Mouse (Mus musculus): ENCODE measurements around the gene Zglp1. TPM values are rescaled to one million over a fixed set of nuclear protein-coding genes. Genes with fewer than 3 reads are reported as not detected.

The Zglp1 gene
- polyA plus RNA-seq, 1 experiment: not detected

DNA sequence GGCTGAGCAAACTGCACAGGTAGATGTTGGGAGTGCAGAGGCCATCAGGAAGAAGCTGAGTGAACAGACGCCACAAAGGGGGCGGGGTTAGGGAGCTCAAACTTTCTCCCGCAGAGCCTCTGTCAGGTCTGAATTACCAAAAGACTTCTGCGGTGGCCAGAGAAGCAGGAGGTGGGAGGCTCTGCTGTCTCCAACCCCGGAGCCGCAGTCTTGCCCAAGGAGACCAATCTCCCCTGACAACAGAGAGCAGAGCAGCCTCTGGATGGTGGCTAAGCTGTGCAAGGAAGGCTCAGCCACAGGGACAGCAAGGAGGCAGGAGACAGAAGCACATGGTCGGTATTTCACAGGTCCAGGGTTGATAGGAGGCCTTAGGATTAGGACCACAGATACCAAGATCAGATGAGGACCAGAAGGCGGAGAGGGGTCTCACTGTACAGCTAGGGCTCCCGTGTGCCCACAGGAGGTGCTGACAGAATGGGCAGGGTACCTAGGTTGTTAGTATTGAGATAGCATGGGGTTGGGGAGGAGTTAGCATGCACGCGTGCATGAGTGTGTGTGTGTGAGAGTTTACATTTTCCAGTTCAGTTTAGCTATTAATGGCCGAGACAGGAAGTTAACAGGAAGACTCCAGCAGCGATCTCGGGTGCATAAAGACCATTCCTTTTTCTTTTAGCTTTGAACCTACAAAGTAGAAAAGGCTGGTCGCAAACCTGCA, 33.7 kb upstream of the Zglp1 start:
- WGBS: 7% methylated on average over 15 of the region's 15 CpGs
- TF ChIP-seq POLR2A (IDR thresholded peaks at IDR 0.05; ENCODE audit: borderline replicate concordance, control insufficient read depth, low read depth, low read length) (no peak), CTCF (IDR thresholded peaks at IDR 0.05; ENCODE audit: control insufficient read depth, insufficient read depth, low read length) (no peak)
- H3K4me1 ChIP-seq (ENCODE audit: control insufficient read depth, insufficient read depth, low read length): peaks cover 2% of the 10 kb centered on the region; the same call in 1 of the 2 replicates
- H3K27ac ChIP-seq (ENCODE audit: control insufficient read depth, insufficient read depth, low read depth, low read length, poor library complexity): no peak overlapping the region
- no peak overlapping the region for H3K4me3 ChIP-seq (replicated peaks; ENCODE audit: control insufficient read depth, low read depth, low read length)

DNA sequence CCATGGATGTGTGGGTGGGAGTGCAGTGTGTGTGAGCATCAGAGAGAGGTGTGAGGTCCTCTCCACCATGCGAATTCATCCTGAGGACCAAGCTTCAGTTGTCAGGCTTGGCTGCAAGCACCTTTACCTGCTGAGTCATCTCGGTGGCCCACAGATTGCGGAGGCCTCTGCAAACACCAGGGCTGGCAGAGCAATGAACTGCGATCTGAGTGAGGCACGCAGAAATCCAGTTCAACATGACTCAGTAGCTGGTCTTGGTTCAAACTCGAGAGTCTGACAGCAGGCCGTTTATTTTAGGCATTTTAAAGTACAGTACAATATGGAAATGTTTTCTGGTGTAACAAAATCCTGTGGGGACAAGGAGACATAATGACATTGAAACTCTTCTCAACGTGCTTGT, 30.9 kb upstream of the Zglp1 start:
- Histone ChIP-seq H3K4me3 (replicated peaks; ENCODE audit: control insufficient read depth, low read depth, low read length) (no peak overlapping the region), H3K4me1 (ENCODE audit: control insufficient read depth, insufficient read depth, low read length) (no peaks in the 10 kb centered on the region; the same call in 1 of the 2 replicates), H3K27ac (ENCODE audit: control insufficient read depth, insufficient read depth, low read depth, low read length, poor library complexity) (no peak overlapping the region)
- WGBS: 59% methylated on average over 8 of the region's 8 CpGs
- TF ChIP-seq POLR2A (IDR thresholded peaks at IDR 0.05; ENCODE audit: borderline replicate concordance, control insufficient read depth, low read depth, low read length): no peak
- no peak for TF ChIP-seq CTCF (IDR thresholded peaks at IDR 0.05; ENCODE audit: control insufficient read depth, insufficient read depth, low read length)

DNA sequence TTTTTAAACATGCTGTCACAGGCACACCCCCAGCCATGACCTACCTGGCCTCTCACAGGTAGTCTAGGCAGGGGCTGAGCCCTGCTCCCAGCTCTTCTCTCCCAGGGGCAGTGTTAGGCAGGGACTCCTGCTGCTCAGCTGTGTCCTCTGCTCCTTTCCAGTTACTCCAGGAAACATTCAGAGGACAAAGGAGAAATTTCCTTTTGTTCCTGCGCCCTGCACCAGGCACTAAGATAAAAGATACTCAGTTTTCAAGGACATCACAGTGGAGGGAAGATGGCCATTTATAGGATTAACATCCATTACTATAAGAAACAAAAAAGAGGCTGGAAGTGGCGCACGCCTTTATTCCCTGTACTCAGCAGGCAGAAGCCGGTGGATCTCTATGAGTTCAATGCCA, 29.1 kb upstream of the Zglp1 start:
- TF ChIP-seq CTCF (IDR thresholded peaks at IDR 0.05; ENCODE audit: control insufficient read depth, insufficient read depth, low read length): no peak
- no peak for TF ChIP-seq POLR2A (IDR thresholded peaks at IDR 0.05; ENCODE audit: borderline replicate concordance, control insufficient read depth, low read depth, low read length)

DNA sequence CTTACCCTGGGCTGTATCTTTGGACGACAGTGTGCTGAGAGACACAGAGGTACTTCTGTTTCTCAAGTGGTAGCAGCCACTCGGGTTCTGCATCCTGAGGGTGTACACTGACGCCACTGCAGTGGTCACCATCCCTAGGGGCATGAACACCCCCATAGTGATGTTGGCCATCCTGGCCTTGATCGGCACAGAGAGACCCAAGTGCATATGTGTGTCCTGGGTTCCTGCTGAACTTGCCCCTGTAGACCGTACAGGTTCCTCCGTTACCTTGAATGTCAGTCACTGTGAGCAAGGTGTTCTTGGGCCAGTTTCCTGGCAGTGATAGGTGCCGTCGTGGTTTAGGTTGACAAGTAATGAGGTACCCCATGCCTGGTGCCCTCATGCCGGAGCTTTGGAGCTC, 26.5 kb upstream of the Zglp1 start:
- peaks cover 2% of the 10 kb centered on the region; the same call in 1 of the 2 replicates for H3K4me1 ChIP-seq (ENCODE audit: control insufficient read depth, insufficient read depth, low read length)
- WGBS: 89% methylated on average over 9 of the region's 9 CpGs

More for the DNA sequence above, 29.1 kb upstream of the Zglp1 start:
- WGBS: 96% methylated on average over 4 of the region's 4 CpGs
- Histone ChIP-seq H3K4me1 (ENCODE audit: control insufficient read depth, insufficient read depth, low read length) (no peaks in the 10 kb centered on the region; the same call in 1 of the 2 replicates), H3K27ac (ENCODE audit: control insufficient read depth, insufficient read depth, low read depth, low read length, poor library complexity) (no peak overlapping the region), H3K4me3 (replicated peaks; ENCODE audit: control insufficient read depth, low read depth, low read length) (no peak overlapping the region)

DNA sequence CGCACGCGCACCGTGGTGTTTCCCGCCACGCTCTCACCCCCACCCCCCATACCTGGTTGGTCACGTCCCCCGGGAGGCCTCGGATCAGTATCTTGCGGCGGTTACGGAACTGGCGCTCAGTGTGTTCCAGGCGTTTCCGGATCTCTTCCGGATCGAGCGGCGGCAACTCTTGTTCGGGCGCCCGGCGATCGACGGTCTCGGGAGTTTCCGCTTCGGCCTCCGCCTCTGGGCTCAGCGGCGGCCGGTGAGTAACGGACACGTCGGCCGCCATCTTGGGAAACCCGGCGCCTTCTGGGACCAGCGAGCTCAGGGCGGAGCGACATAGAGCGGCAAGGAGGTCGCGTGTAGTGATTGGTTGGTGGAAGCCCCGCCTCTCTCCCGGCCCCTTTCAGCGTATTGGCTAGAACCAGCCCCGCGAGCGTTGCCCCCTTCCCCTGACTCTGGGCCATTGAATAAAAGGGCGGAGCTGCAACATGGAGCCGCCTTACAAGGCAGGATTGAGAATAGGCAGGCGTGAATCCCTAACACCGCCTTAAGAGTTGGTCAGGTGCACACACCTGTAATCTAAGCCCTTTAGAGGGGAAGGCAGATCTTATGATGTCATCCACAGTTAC, 24.9 kb upstream of the Zglp1 start, which contains the start of the genes Gm38431 and Raver1:
Gene Gm38431, minus strand, starts transcription at position 291 of the 614 bp plus-strand sequence.
Gene Raver1, minus strand, starts transcription at position 302 of the 614 bp plus-strand sequence.
- H3K27ac ChIP-seq (ENCODE audit: control insufficient read depth, insufficient read depth, low read depth, low read length, poor library complexity): peak within 1 kb of the TSS; percentile 86
- TF ChIP-seq CTCF (IDR thresholded peaks at IDR 0.05; ENCODE audit: control insufficient read depth, insufficient read depth, low read length): 0 out of 2 replicates have a peak, but pooled peaks have one; percentile 3
- peak; percentile 87 for TF ChIP-seq POLR2A (IDR thresholded peaks at IDR 0.05; ENCODE audit: borderline replicate concordance, control insufficient read depth, low read depth, low read length)
- H3K4me1 ChIP-seq (ENCODE audit: control insufficient read depth, insufficient read depth, low read length): peaks cover 2% of the 10 kb centered on the region; the same call in 1 of the 2 replicates
- WGBS: 0% methylated on average over 54 of the region's 54 CpGs
- peak within 1 kb of the TSS; percentile 80 for H3K4me3 ChIP-seq (replicated peaks; ENCODE audit: control insufficient read depth, low read depth, low read length)

More for the DNA sequence above, 26.5 kb upstream of the Zglp1 start:
- no peak overlapping the region for H3K27ac ChIP-seq (ENCODE audit: control insufficient read depth, insufficient read depth, low read depth, low read length, poor library complexity)
- TF ChIP-seq POLR2A (IDR thresholded peaks at IDR 0.05; ENCODE audit: borderline replicate concordance, control insufficient read depth, low read depth, low read length) (no peak), CTCF (IDR thresholded peaks at IDR 0.05; ENCODE audit: control insufficient read depth, insufficient read depth, low read length) (no peak)
- H3K4me3 ChIP-seq (replicated peaks; ENCODE audit: control insufficient read depth, low read depth, low read length): no peak overlapping the region

DNA sequence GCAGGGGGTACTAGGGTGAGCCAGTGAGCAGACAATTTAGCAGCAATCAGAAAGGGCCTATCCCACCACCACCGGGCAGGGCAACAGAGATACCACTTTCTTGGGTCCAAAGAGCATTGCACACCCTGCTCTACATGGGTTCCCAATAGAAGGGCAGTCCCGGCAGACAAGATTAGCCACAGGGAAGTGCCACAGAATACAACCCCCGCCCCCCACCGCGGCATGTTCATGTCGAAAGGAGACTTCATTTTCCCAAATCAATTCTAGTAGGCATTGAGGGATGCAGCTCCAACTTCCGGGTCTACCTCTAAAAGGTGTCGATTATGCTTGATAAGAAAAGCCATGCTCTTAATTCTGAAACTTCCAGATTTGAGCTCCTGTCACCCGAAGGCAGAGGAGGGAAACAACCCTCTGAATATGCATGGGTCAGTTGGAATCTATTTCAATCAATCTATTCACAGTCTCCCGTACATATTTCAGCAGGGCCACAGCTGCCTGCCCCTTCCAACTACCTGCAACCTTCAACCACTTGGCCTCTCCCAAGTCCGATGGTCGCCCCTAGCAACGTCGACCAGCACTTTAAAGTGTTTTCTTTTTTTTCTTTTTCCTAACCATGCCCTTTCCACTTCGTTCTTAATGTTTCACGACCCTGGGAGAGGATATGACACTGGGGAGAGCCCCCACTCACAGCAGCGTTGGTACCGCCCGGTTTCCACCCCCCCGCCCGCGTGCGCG, 24.2 kb upstream of the Zglp1 start:
- WGBS: under 1% methylated on average over 24 of the region's 24 CpGs
- H3K27ac ChIP-seq (ENCODE audit: control insufficient read depth, insufficient read depth, low read depth, low read length, poor library complexity): peak overlapping the region; percentile 86
- H3K4me1 ChIP-seq (ENCODE audit: control insufficient read depth, insufficient read depth, low read length): peaks cover 2% of the 10 kb centered on the region; the same call in 1 of the 2 replicates
- peak overlapping the region; percentile 80 for H3K4me3 ChIP-seq (replicated peaks; ENCODE audit: control insufficient read depth, low read depth, low read length)
- no peak for TF ChIP-seq CTCF (IDR thresholded peaks at IDR 0.05; ENCODE audit: control insufficient read depth, insufficient read depth, low read length)
- no peak for TF ChIP-seq POLR2A (IDR thresholded peaks at IDR 0.05; ENCODE audit: borderline replicate concordance, control insufficient read depth, low read depth, low read length)

DNA sequence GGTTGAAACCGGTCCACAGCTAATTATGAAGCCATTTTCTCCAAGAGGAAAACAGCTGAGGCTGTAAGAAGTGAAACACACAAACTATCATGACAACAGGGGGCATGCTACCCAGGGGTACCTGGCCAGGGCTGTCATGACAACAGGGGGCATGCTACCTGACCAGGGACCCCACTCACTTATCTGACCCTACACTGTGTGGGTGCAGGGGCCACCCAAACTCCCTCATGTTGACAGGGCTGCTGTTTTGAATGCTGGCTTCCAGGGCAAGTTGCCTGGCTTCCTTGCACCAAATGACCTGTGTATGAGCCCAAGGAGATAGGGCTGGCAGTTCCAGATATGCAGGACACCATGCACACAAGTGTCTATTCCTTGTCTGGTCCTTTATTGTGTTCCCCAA, 23.6 kb upstream of the Zglp1 start:
- Histone ChIP-seq H3K4me1 (ENCODE audit: control insufficient read depth, insufficient read depth, low read length) (peaks cover 2% of the 10 kb centered on the region; the same call in 1 of the 2 replicates), H3K4me3 (replicated peaks; ENCODE audit: control insufficient read depth, low read depth, low read length) (peak overlapping the region; percentile 80), H3K27ac (ENCODE audit: control insufficient read depth, insufficient read depth, low read depth, low read length, poor library complexity) (no peak overlapping the region)
- WGBS: 94% methylated on average over 1 of the region's 1 CpGs
- no peak for TF ChIP-seq POLR2A (IDR thresholded peaks at IDR 0.05; ENCODE audit: borderline replicate concordance, control insufficient read depth, low read depth, low read length)
- TF ChIP-seq CTCF (IDR thresholded peaks at IDR 0.05; ENCODE audit: control insufficient read depth, insufficient read depth, low read length): no peak

DNA sequence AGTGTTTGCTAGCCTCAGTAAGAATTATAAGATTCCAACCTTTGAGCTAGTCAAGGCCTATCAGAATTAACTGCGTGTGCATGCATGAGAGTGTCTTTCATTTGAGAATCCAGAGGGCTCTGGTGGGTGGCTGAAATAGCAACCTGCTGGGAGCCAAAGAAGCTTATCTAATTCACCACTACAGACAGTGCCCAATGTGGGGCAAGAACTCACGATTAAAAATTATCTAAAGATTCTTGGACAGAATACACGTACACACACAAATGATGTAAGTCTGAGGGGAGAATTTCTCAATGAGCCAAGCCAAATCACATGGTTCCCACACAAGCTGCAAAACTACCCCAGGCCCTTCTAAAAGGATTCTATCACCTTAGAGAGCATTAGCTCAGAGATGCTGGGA, 16.4 kb upstream of the Zglp1 start:
- Histone ChIP-seq H3K4me1 (ENCODE audit: control insufficient read depth, insufficient read depth, low read length) (no peaks in the 10 kb centered on the region), H3K4me3 (replicated peaks; ENCODE audit: control insufficient read depth, low read depth, low read length) (no peak overlapping the region), H3K27ac (ENCODE audit: control insufficient read depth, insufficient read depth, low read depth, low read length, poor library complexity) (no peak overlapping the region)
- TF ChIP-seq CTCF (IDR thresholded peaks at IDR 0.05; ENCODE audit: control insufficient read depth, insufficient read depth, low read length) (no peak), POLR2A (IDR thresholded peaks at IDR 0.05; ENCODE audit: borderline replicate concordance, control insufficient read depth, low read depth, low read length) (no peak)
- 43% methylated on average over 3 of the region's 3 CpGs for WGBS
